Mouse (Mus musculus) adrenal gland, postnatal 4 days (tissue): ENCODE results near the gene H2-Ab1. TPM values are rescaled to one million over a fixed set of nuclear protein-coding genes. Genes with fewer than 3 reads are reported as not detected.
A peak's percentile ranks its signal among the peaks of the same experiment; 100 is the strongest.
"Not testable (repeated sequence)": the region's sequence is repeated elsewhere in the genome, so short reads cannot be mapped to it uniquely, and the experiment has no call there.

Experiments used
- DNase-seq, 2 experiments: peaks; one replicate each; pipeline ENCODE4 v3.0.0; 2021 to 2022; ENCODE audit warnings: low spot score in 2 of 2, mixed read lengths in 2 of 2
- total RNA-seq, 2 experiments: library from RNA; stranded (reverse); gene quantifications; 2 replicates each; pipeline ENCODE4 v1.2.3; 2021

H2-Ab1 gene
- total RNA-seq, 2 experiments from 2014 or later: 11.1 to 12.8 TPM

DNA sequence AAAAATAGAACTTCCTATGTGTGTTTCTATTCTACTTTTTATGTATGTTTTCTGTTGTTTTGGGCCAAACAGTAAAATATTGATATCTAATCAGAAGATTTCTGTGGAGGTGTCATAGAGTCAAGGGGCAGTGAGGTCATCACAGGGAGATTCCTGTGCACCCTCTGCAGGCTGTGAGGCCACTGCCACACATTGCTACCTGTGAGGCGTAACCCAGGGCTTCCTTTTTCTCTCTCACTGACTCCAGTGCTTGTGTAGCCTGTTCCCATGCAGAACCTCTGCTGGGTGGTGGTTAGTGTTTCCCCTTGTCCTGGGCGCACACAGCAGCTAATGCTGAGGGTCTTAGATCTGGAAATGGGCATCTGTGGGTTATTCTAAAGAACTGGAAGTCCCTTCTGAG lies 48.9 kb downstream of the H2-Ab1 start:
- no peak for DNase-seq

GRCm38 (mm10) chr17:34307216-34307615 lies 49.7 kb downstream of the H2-Ab1 start:
- no peak for DNase-seq

- DNase-seq: no peak
These were observed 50.7 kb downstream of the H2-Ab1 start for GRCm38 (mm10) chr17:34308161-34308560.

GRCm38 (mm10) chr17:34309225-34309624 lies 51.7 kb downstream of the H2-Ab1 start:
- no peak for DNase-seq

DNA sequence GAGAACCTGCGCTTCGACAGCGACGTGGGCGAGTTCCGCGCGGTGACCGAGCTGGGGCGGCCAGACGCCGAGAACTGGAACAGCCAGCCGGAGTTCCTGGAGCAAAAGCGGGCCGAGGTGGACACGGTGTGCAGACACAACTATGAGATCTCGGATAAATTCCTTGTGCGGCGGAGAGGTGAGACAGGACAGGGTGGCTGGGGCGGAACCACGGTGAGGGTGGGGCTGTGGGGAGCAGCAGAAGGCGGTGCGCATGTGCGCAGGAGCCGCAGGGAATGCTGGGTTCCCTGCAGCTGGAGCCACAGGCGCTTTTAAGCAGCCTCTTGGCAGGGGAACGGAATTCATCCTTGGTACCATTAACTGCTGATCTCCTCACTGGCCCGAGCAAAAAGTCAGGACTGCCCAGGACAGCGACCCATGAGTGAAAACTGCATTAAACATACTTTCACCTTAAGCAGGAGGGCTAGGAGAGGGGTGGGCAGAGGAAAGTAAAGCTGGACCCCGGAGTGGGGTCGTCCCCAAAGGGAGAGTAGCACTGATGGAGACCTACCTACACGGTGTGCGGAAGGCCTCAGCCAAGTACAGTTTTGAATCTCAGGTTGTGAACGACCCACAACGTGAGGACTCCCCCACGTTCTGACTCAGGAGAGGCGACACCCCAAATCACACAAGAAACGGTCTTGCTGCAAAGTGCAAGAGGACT lies 52.3 kb downstream of the H2-Ab1 start:
- peak; percentile 24 to 26 for DNase-seq

DNA sequence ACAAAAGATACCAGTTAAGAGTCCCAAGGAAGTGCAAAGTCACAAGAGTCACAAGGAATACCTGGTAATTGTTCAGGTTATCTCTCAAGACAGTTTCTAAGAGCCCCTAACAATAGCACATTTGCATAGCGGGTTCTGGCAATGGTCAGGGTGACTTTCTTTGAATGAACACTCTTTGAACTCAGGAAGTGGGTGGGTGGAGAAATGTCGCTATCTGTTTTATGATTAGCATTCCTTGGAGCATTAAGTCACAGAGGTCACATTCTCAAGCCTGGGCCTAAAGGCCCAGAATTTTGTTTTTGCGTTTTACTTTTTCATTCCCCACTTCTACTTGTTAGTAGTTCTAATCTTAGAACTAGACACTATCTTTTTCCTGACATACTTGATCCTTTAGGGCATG lies 53.0 kb downstream of the H2-Ab1 start:
- not testable (repeated sequence) for DNase-seq

GRCm38 (mm10) chr17:34312185-34312584 lies 54.7 kb downstream of the H2-Ab1 start:
- no peak for DNase-seq

DNA sequence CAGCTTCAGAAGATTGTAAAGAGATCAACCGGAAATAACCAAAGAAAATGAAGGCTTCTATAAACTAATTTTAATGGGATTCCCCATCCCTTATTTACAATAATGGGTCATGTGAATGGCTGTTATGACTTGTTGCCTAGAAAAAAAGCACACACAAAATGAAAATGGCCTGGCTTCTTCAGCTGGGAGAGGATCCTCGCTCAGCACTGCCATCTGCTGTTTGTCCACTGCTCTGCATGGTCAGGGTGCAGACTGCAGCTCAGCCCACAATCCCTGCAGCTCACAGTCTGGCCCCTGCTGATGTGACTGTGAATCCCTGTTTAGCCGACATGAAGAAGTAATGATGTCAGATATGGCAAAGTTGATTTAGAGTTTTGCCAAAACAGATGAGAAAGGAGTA lies 55.9 kb downstream of the H2-Ab1 start:
- DNase-seq: peak; percentile 41 to 49

DNA sequence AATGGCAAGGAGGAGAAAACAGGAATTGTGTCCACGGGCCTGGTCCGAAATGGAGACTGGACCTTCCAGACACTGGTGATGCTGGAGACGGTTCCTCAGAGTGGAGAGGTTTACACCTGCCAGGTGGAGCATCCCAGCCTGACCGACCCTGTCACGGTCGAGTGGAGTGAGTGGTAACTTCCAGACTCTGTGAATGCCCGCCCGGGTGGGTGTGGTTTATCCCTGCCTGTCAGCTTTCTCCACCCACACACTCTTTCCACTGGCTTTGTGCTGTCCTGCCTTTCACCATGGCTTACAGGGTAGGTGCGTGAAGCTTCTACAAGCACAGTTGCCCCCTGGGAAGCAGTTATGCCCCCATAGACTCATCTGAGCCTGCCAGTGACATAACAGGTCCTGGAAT lies 56.8 kb downstream of the H2-Ab1 start:
- DNase-seq: no peak

DNA sequence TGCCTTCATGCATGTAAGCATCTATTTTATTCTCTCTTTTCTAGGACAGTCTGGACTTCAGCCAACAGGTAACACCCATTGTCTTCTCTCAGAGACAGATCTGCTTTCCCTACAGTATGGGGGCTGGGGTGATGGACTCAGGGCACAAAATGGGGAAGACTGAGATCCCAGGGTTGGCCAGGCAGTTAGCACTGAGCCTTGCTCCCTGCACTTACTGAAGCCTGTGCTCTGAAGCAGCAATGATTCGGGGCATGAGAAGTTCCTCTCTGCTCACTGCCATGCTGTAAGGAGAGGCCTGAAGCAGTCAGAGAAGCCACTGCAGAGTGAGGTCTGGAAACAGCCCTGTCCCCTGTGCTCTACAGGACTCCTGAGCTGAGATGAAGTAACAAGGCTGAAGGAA lies 58.0 kb downstream of the H2-Ab1 start:
- no peak for DNase-seq

GRCm38 (mm10) chr17:34316697-34317096 lies 59.2 kb downstream of the H2-Ab1 start:
- DNase-seq: no peak

- DNase-seq: no peak
These were observed 59.8 kb downstream of the H2-Ab1 start for GRCm38 (mm10) chr17:34317275-34317674.

Other genes starting within 250 kb of the H2-Ab1 start
- 10 to 100 TPM; 49.0 to 54.3 TPM for gene Ring1, start 233.0 kb upstream of the H2-Ab1 start, total RNA-seq
- 100 to 1,000 TPM; 135 to 144 TPM for gene H2-Ke6, start 229.6 kb upstream of the H2-Ab1 start, total RNA-seq
- gene Slc39a7, start 226.0 kb upstream of the H2-Ab1 start, total RNA-seq: 100 to 1,000 TPM; 145 to 156 TPM
- 10 to 100 TPM; 74.5 to 78.0 TPM for gene Rxrb, start 225.9 kb upstream of the H2-Ab1 start, total RNA-seq
- gene Col11a2, start 218.3 kb upstream of the H2-Ab1 start, total RNA-seq: 1 to 10 TPM; 3.1 to 6.4 TPM
- under 1 TPM in 1 of 2 experiments, not detected in 1; 0.31 TPM for gene H2-Oa, start 165.3 kb upstream of the H2-Ab1 start, total RNA-seq
- 10 to 100 TPM; 11.2 to 11.7 TPM for gene H2-DMa, start 138.1 kb upstream of the H2-Ab1 start, total RNA-seq
- gene Brd2, start 135.1 kb upstream of the H2-Ab1 start, total RNA-seq: 100 to 1,000 TPM; 225 to 226 TPM
- gene H2-DMb2, start 114.4 kb upstream of the H2-Ab1 start, total RNA-seq: 1 to 10 TPM; 1.2 to 3.0 TPM
- gene H2-DMb1, start 104.6 kb upstream of the H2-Ab1 start, total RNA-seq: 1 to 10 TPM; 1.9 to 3.8 TPM
- 10 to 100 TPM; 20.8 to 22.1 TPM for gene Tap1, start 70.1 kb upstream of the H2-Ab1 start, total RNA-seq
- gene Psmb9, start 69.9 kb upstream of the H2-Ab1 start, total RNA-seq: 10 to 100 TPM; 12.6 to 15.0 TPM
- gene Psmb8, start 60.0 kb upstream of the H2-Ab1 start, total RNA-seq: 10 to 100 TPM; 25.0 to 27.4 TPM
- gene Tap2, start 54.2 kb upstream of the H2-Ab1 start, total RNA-seq: 10 to 100 TPM; 32.9 to 33.2 TPM
- gene H2-Ob, start 18.8 kb upstream of the H2-Ab1 start, total RNA-seq: under 1 TPM; 0.28 to 0.65 TPM
- 10 to 100 TPM in 1 of 2 experiments, 1 to 10 TPM in 1; 9.1 to 15.9 TPM for gene H2-Aa, start 30.1 kb downstream of the H2-Ab1 start, total RNA-seq
- 10 to 100 TPM in 1 of 2 experiments, 1 to 10 TPM in 1; 5.7 to 12.3 TPM for gene H2-Eb1, start 48.2 kb downstream of the H2-Ab1 start, total RNA-seq
- gene H2-Eb2, start 68.0 kb downstream of the H2-Ab1 start, total RNA-seq: not detected
- gene Btnl2, start 97.1 kb downstream of the H2-Ab1 start, total RNA-seq: under 1 TPM; 0.45 TPM
- not detected for gene Btnl1, start 119.4 kb downstream of the H2-Ab1 start, total RNA-seq
- 1 to 10 TPM; 5.8 to 6.3 TPM for gene BC051142, start 141.1 kb downstream of the H2-Ab1 start, total RNA-seq
- not detected for gene Btnl4, start 219.6 kb downstream of the H2-Ab1 start, total RNA-seq